Mouse (Mus musculus): ENCODE data around the gene Gast. TPM values are rescaled to one million over a fixed set of nuclear protein-coding genes. Genes with fewer than 3 reads are reported as not detected.
"Not testable (repeated sequence)": the region's sequence is repeated elsewhere in the genome, so short reads cannot be mapped to it uniquely, and the experiment has no call there.

Gene Gast
- total and polyA plus RNA-seq, 3 experiments = not detected

- Histone ChIP-seq H3K36me3 (replicated peaks in 1 of 2; ENCODE audit: control insufficient read depth in 1 of 2, insufficient read depth in 1 of 2, low read length in 1 of 2) (no peaks in the 10 kb centered on the region), H3K9me3 (replicated peaks; ENCODE audit: low read length) (peaks cover 3% of the 10 kb centered on the region), H3K4me3 (replicated peaks in 1 of 3; ENCODE audit: low read depth in 2 of 3, low read length in 2 of 3, poor library complexity in 1 of 3) (no peak overlapping the region), H3K27ac (ENCODE audit: insufficient read depth, low read depth) (no peak overlapping the region), H3K4me2 (ENCODE audit: insufficient read depth, low read depth, poor library complexity, severe bottlenecking) (no peak overlapping the region), H3K4me1 (ENCODE audit: control insufficient read depth in 1 of 2, insufficient read depth in 2 of 2) (peaks cover 8 to 18% of the 10 kb centered on the region in 2 experiments), H3K9ac (ENCODE audit: insufficient read depth, low read depth) (no peak overlapping the region), H3K79me2 (replicated peaks; ENCODE audit: control insufficient read depth, extremely low read depth, insufficient read depth, poor library complexity, severe bottlenecking) (no peaks in the 10 kb centered on the region), H3K27me3 (replicated peaks) (peaks cover 84% of the 10 kb centered on the region)
- no peak for DNase-seq (ENCODE audit: extremely low read depth)
- dilution Hi-C loops (cut with MboI; ENCODE audit: extremely low pct_ligation_motif_present, extremely low pct_unique_long_range_greater_than_20kb, low sequenced_read_pairs) = no loop called here
- in situ Hi-C loops (cut with MboI; ENCODE audit: low pct_ligation_motif_present, low pct_unique_long_range_greater_than_20kb, low sequenced_read_pairs) = no loop called here
- TF ChIP-seq ZNF384 (IDR thresholded peaks at IDR 0.05; ENCODE audit: low read depth, low read length) (no peak), MAZ (IDR thresholded peaks at IDR 0.05; ENCODE audit: low read depth, low read length) (no peak), HCFC1 (IDR thresholded peaks at IDR 0.05; ENCODE audit: low read depth, low read length) (no peak), USF1 (IDR thresholded peaks at IDR 0.05; ENCODE audit: low read depth, low read length) (no peak), EP300 (IDR thresholded peaks at IDR 0.05; ENCODE audit: low read length) (no peak), ZKSCAN1 (IDR thresholded peaks at IDR 0.05; ENCODE audit: borderline replicate concordance, low read depth, low read length) (no peak), ETS1 (conservative IDR thresholded peaks at IDR 0.05; ENCODE audit: low read depth, low read length) (no peak), JUND (conservative IDR thresholded peaks at IDR 0.05; ENCODE audit: low read depth, low read length) (no peak), NRF1 (IDR thresholded peaks at IDR 0.05; ENCODE audit: low read depth, low read length) (no peak), MAX (IDR thresholded peaks at IDR 0.05; ENCODE audit: low read length) (no peak), MYC (IDR thresholded peaks at IDR 0.05; ENCODE audit: low read depth, low read length) (no peak), ZC3H11A (IDR thresholded peaks at IDR 0.05; ENCODE audit: low read depth, low read length) (no peak), ELF1 (IDR thresholded peaks at IDR 0.05; ENCODE audit: low read depth, low read length) (no peak), CHD1 (IDR thresholded peaks at IDR 0.05; ENCODE audit: low read depth, low read length) (no peak)
These were observed 23.2 kb downstream of the Gast start for GRCm38 (mm10) chr11:100357408-100357807.

GRCm38 (mm10) chr11:100360175-100360574 lies 26.0 kb downstream of the Gast start:
- peak in 1 of 2 experiments; percentile 60; a peak in 2 of 4 replicates for TF ChIP-seq CTCF (conservative IDR thresholded peaks at IDR 0.05 in 1 of 2, IDR thresholded peaks at IDR 0.05 in 1 of 2; ENCODE audit: low read depth in 2 of 2, low read length in 2 of 2)
- TF ChIP-seq BHLHE40 (IDR thresholded peaks at IDR 0.05; ENCODE audit: low read depth, low read length) = no peak
- peak; percentile 57 for TF ChIP-seq ELF1 (IDR thresholded peaks at IDR 0.05; ENCODE audit: low read depth, low read length)
- 0 out of 2 replicates have a peak, but pooled peaks have one; percentile 14 for TF ChIP-seq TCF12 (IDR thresholded peaks at IDR 0.05; ENCODE audit: low read depth, low read length)
- TF ChIP-seq NELFE (IDR thresholded peaks at IDR 0.05; ENCODE audit: low read depth, low read length) = 0 out of 2 replicates have a peak, but pooled peaks have one; percentile 18
- peak; percentile 42 for TF ChIP-seq IRF4 (IDR thresholded peaks at IDR 0.05; ENCODE audit: low read depth, low read length)
- peak; percentile 39; the same call in 1 of the 2 replicates for TF ChIP-seq EP300 (IDR thresholded peaks at IDR 0.05; ENCODE audit: low read length)
- no peak for TF ChIP-seq E2F4 (IDR thresholded peaks at IDR 0.05; ENCODE audit: insufficient replicate concordance, low read depth, low read length)
- H3K9ac ChIP-seq (ENCODE audit: insufficient read depth, low read depth) = no peak overlapping the region
- no peak for DNase-seq (ENCODE audit: extremely low read depth)
- no peaks in the 10 kb centered on the region for H3K79me2 ChIP-seq (replicated peaks; ENCODE audit: control insufficient read depth, extremely low read depth, insufficient read depth, poor library complexity, severe bottlenecking)
- peaks cover 8 to 18% of the 10 kb centered on the region in 2 experiments for H3K4me1 ChIP-seq (ENCODE audit: control insufficient read depth in 1 of 2, insufficient read depth in 2 of 2)
- no peak overlapping the region for H3K4me2 ChIP-seq (ENCODE audit: insufficient read depth, low read depth, poor library complexity, severe bottlenecking)
- peaks cover 73% of the 10 kb centered on the region for H3K27me3 ChIP-seq (replicated peaks)
- no peak overlapping the region for H3K27ac ChIP-seq (ENCODE audit: insufficient read depth, low read depth)
- in situ Hi-C loops (cut with MboI; ENCODE audit: low pct_ligation_motif_present, low pct_unique_long_range_greater_than_20kb, low sequenced_read_pairs) (loop anchor here (5.0 kb wide), 3 partner anchors 47 to 337 kb away; no protein-coding TSS in a partner anchor), dilution Hi-C loops (cut with MboI; ENCODE audit: extremely low pct_ligation_motif_present, extremely low pct_unique_long_range_greater_than_20kb, low sequenced_read_pairs) (no loop called here)
- peaks cover 3% of the 10 kb centered on the region for H3K9me3 ChIP-seq (replicated peaks; ENCODE audit: low read length)
- no peak overlapping the region for H3K4me3 ChIP-seq (replicated peaks in 1 of 3; ENCODE audit: low read depth in 2 of 3, low read length in 2 of 3, poor library complexity in 1 of 3)
- H3K36me3 ChIP-seq (replicated peaks in 1 of 2; ENCODE audit: control insufficient read depth in 1 of 2, insufficient read depth in 1 of 2, low read length in 1 of 2) = no peaks in the 10 kb centered on the region

- in situ Hi-C loops (cut with MboI; ENCODE audit: low pct_ligation_motif_present, low pct_unique_long_range_greater_than_20kb, low sequenced_read_pairs) = loop anchor here (5.0 kb wide), 3 partner anchors 46 to 336 kb away; no protein-coding TSS in a partner anchor
- not testable (repeated sequence) for H3K4me2 ChIP-seq (ENCODE audit: insufficient read depth, low read depth, poor library complexity, severe bottlenecking)
- peaks cover 71% of the 10 kb centered on the region for H3K27me3 ChIP-seq (replicated peaks)
These were observed 26.9 kb downstream of the Gast start for GRCm38 (mm10) chr11:100361059-100361458.

More at GRCm38 (mm10) chr11:100361059-100361458, 26.9 kb downstream of the Gast start:
- H3K27ac ChIP-seq (ENCODE audit: insufficient read depth, low read depth); H3K4me3 ChIP-seq (replicated peaks in 1 of 3; ENCODE audit: low read depth in 2 of 3, low read length in 2 of 3, poor library complexity in 1 of 3); DNase-seq (ENCODE audit: extremely low read depth); H3K9ac ChIP-seq (ENCODE audit: insufficient read depth, low read depth); dilution Hi-C loops (cut with MboI; ENCODE audit: extremely low pct_ligation_motif_present, extremely low pct_unique_long_range_greater_than_20kb, low sequenced_read_pairs); H3K9me3 ChIP-seq (replicated peaks; ENCODE audit: low read length); H3K79me2 ChIP-seq (replicated peaks; ENCODE audit: control insufficient read depth, extremely low read depth, insufficient read depth, poor library complexity, severe bottlenecking); H3K36me3 ChIP-seq (replicated peaks in 1 of 2; ENCODE audit: control insufficient read depth in 1 of 2, insufficient read depth in 1 of 2, low read length in 1 of 2): not testable (repeated sequence)
- H3K4me1 ChIP-seq (ENCODE audit: control insufficient read depth in 1 of 2, insufficient read depth in 2 of 2) = peaks cover 8 to 12% of the 10 kb centered on the region in 2 experiments

Data from CH12.LX (cell line).